Mouse (Mus musculus) ES-Bruce4 (cell line): ENCODE results near the gene Rab11fip5. TPM values are rescaled to one million over a fixed set of nuclear protein-coding genes. Genes with fewer than 3 reads are reported as not detected.

Experiments
- H3K27ac ChIP-seq: 2 replicates; pipeline ENCODE4 v1.5.1; 2012; ENCODE audit warnings: low read length, inconsistent platforms; ENCODE audit not compliant: insufficient read depth
- H3K27me3 ChIP-seq: 2 replicates; pipeline ENCODE4 v1.6.1; 2012; ENCODE audit warnings: mild to moderate bottlenecking, low read length, inconsistent platforms; ENCODE audit not compliant: control insufficient read depth, poor library complexity, insufficient read depth, severe bottlenecking
- H3K36me3 ChIP-seq: 2 replicates; pipeline ENCODE4 v1.6.1; 2012; ENCODE audit warnings: inconsistent platforms, mild to moderate bottlenecking, low read length, moderate library complexity; ENCODE audit not compliant: control insufficient read depth, poor library complexity, insufficient read depth, severe bottlenecking
- H3K4me1 ChIP-seq: one replicate; pipeline ENCODE4 v1.8.1; 2011; ENCODE audit warnings: low read length; ENCODE audit not compliant: control insufficient read depth, insufficient read depth
- H3K4me3 ChIP-seq: 2 replicates; pipeline ENCODE4 v1.5.1; 2011; ENCODE audit warnings: low read depth, mild to moderate bottlenecking, low read length
- H3K9ac ChIP-seq: 2 replicates; pipeline ENCODE4 v1.6.1; 2012; ENCODE audit warnings: low read depth, mild to moderate bottlenecking, inconsistent platforms; ENCODE audit not compliant: poor library complexity, severe bottlenecking
- H3K9me3 ChIP-seq: replicated peaks from 2 replicates; pipeline ENCODE4 v1.6.1; 2012; ENCODE audit warnings: mild to moderate bottlenecking, low read length, inconsistent platforms; ENCODE audit not compliant: control insufficient read depth, poor library complexity, insufficient read depth, severe bottlenecking
- CTCF ChIP-seq: IDR thresholded peaks from one replicate; pipeline ENCODE4 v1.8.1; 2011; ENCODE audit warnings: low read depth, low read length
- EP300 ChIP-seq: IDR thresholded peaks from 2 replicates; pipeline ENCODE4 v1.6.1; 2011; ENCODE audit warnings: low read depth, low read length; ENCODE audit not compliant: insufficient read depth
- POLR2A ChIP-seq: IDR thresholded peaks from one replicate; pipeline ENCODE4 v1.8.1; 2011; ENCODE audit warnings: low read length; ENCODE audit not compliant: insufficient read depth
- polyA plus RNA-seq: library from polyadenylated mRNA; stranded (reverse); fragments of >200 nt; gene quantifications from 2 replicates; pipeline ENCODE4 v1.2.4, GENCODE M21; 2011; ENCODE audit warnings: low read depth; ENCODE audit not compliant: missing spikeins, insufficient read depth, insufficient read length

Rab11fip5 gene
- polyA plus RNA-seq, 1 experiment = 15.8 TPM

GRCm38 (mm10) chr6:85370666-85371430 is 3.6 kb downstream of the Rab11fip5 start:
- no peak overlapping the region for H3K4me3 ChIP-seq
- no peaks in the 10 kb centered on the region for H3K27me3 ChIP-seq
- no peaks in the 10 kb centered on the region for H3K36me3 ChIP-seq
- H3K9ac ChIP-seq = no peak overlapping the region
- no peaks in the 10 kb centered on the region for H3K9me3 ChIP-seq
- TF ChIP-seq CTCF (no peak), EP300 (no peak), POLR2A (no peak)
- no peaks in the 10 kb centered on the region for H3K4me1 ChIP-seq
- H3K27ac ChIP-seq = no peak overlapping the region

- no peaks in the 10 kb centered on the region for H3K9me3 ChIP-seq
- H3K27ac ChIP-seq = no peak overlapping the region
- no peaks in the 10 kb centered on the region for H3K36me3 ChIP-seq
- H3K27me3 ChIP-seq = no peaks in the 10 kb centered on the region
- TF ChIP-seq EP300 = no peak
- TF ChIP-seq CTCF = no peak
- no peak for TF ChIP-seq POLR2A
- H3K9ac ChIP-seq = no peak overlapping the region
- no peak overlapping the region for H3K4me3 ChIP-seq
- H3K4me1 ChIP-seq = no peaks in the 10 kb centered on the region
Measured at GRCm38 (mm10) chr6:85370041-85370440, 4.4 kb downstream of the Rab11fip5 start.

GRCm38 (mm10) chr6:85369181-85369860 is 5.1 kb downstream of the Rab11fip5 start:
- H3K27me3 ChIP-seq = no peaks in the 10 kb centered on the region
- no peaks in the 10 kb centered on the region for H3K36me3 ChIP-seq
- TF ChIP-seq POLR2A (no peak), EP300 (no peak), CTCF (no peak)
- H3K4me3 ChIP-seq = no peak overlapping the region
- no peak overlapping the region for H3K9ac ChIP-seq
- H3K4me1 ChIP-seq = no peaks in the 10 kb centered on the region
- H3K27ac ChIP-seq = no peak overlapping the region
- H3K9me3 ChIP-seq = no peaks in the 10 kb centered on the region

GRCm38 (mm10) chr6:85368722-85369121 is 5.7 kb downstream of the Rab11fip5 start:
- H3K27ac ChIP-seq = no peak overlapping the region
- no peaks in the 10 kb centered on the region for H3K4me1 ChIP-seq
- H3K9me3 ChIP-seq = no peaks in the 10 kb centered on the region
- H3K27me3 ChIP-seq = no peaks in the 10 kb centered on the region
- no peak overlapping the region for H3K4me3 ChIP-seq
- H3K36me3 ChIP-seq = no peaks in the 10 kb centered on the region
- no peak for TF ChIP-seq EP300
- no peak overlapping the region for H3K9ac ChIP-seq

- no peaks in the 10 kb centered on the region for H3K27me3 ChIP-seq
- no peak overlapping the region for H3K27ac ChIP-seq
- no peak overlapping the region for H3K4me3 ChIP-seq
- no peak overlapping the region for H3K9ac ChIP-seq
- H3K4me1 ChIP-seq = no peaks in the 10 kb centered on the region
- H3K9me3 ChIP-seq = no peaks in the 10 kb centered on the region
- no peaks in the 10 kb centered on the region for H3K36me3 ChIP-seq
- TF ChIP-seq POLR2A = no peak
Measured at GRCm38 (mm10) chr6:85368166-85368565, 6.3 kb downstream of the Rab11fip5 start.

GRCm38 (mm10) chr6:85366387-85366786 is 8.0 kb downstream of the Rab11fip5 start:
- Histone ChIP-seq H3K4me3 (no peak overlapping the region), H3K27me3 (no peaks in the 10 kb centered on the region), H3K4me1 (no peaks in the 10 kb centered on the region), H3K9ac (no peak overlapping the region), H3K36me3 (no peaks in the 10 kb centered on the region), H3K27ac (no peak overlapping the region), H3K9me3 (no peaks in the 10 kb centered on the region)
- no peak for TF ChIP-seq CTCF
- no peak for TF ChIP-seq EP300
- TF ChIP-seq POLR2A = no peak
